Mouse (Mus musculus) kidney, adult 2 months (tissue): ENCODE data around the gene Ttll1. TPM values are rescaled to one million over a fixed set of nuclear protein-coding genes. Genes with fewer than 3 reads are reported as not detected.
A peak's percentile ranks its signal among the peaks of the same experiment; 100 is the strongest.
"Not testable (repeated sequence)": the region's sequence is repeated elsewhere in the genome, so short reads cannot be mapped to it uniquely, and the experiment has no call there.

ENCODE experiments used
- DNase-seq: peaks from one replicate; pipeline ENCODE4 v3.0.0; 2021
- H3K27ac ChIP-seq: fragments of 200-500 bp; 2 replicates; pipeline ENCODE4 v1.5.1; 2012; ENCODE audit warnings: low read depth, low read length, control low read depth, inconsistent platforms; ENCODE audit not compliant: insufficient read depth
- H3K27me3 ChIP-seq: fragments of 200-500 bp; replicated peaks from 2 replicates; pipeline ENCODE4 v1.6.1; 2012; ENCODE audit warnings: mild to moderate bottlenecking, moderate library complexity, low read length, inconsistent platforms; ENCODE audit not compliant: control insufficient read depth, insufficient read depth
- H3K36me3 ChIP-seq: fragments of 200-500 bp; 2 replicates; pipeline ENCODE4 v1.6.1; 2012; ENCODE audit warnings: mild to moderate bottlenecking, moderate library complexity, low read length, inconsistent platforms; ENCODE audit not compliant: control insufficient read depth, insufficient read depth
- H3K4me1 ChIP-seq: fragments of 200-500 bp; 2 replicates; pipeline ENCODE4 v1.6.1; 2011; ENCODE audit warnings: low read length; ENCODE audit not compliant: control insufficient read depth, insufficient read depth
- H3K4me3 ChIP-seq: fragments of 200-500 bp; 2 replicates; pipeline ENCODE4 v1.5.1; 2011; ENCODE audit warnings: mild to moderate bottlenecking, low read depth, low read length, control low read depth; ENCODE audit not compliant: insufficient read depth
- CTCF ChIP-seq: fragments of 200-500 bp; conservative IDR thresholded peaks from 2 replicates; pipeline ENCODE4 v1.5.1; 2011; ENCODE audit warnings: low read depth, mild to moderate bottlenecking, control low read depth, low read length, moderate library complexity, mixed read lengths; ENCODE audit not compliant: insufficient read depth, insufficient read length
- POLR2A ChIP-seq: fragments of 200-500 bp; IDR thresholded peaks from one replicate; pipeline ENCODE4 v1.6.1; 2011; ENCODE audit warnings: low read depth, low read length, control low read depth
- WGBS: fragments of 180-500 bp; shearing (Covaris S2); methylation state at CpG from one replicate; pipeline ENCODE4 v1.1.7; 2018; 5-methylcytosine and 5-hydroxymethylcytosine counted together
- polyA plus RNA-seq: library from polyadenylated mRNA; depleted of rRNA; stranded (reverse); fragments of >200 nt; gene quantifications from 2 replicates; pipeline ENCODE4 v1.2.3, GENCODE M21; 2012

Gene Ttll1
- polyA plus RNA-seq, 1 experiment = 11.1 TPM

GRCm38 (mm10) chr15:83463369-83464082, 47.2 kb downstream of the Ttll1 start:
- peak overlapping the region; percentile 76 for H3K27ac ChIP-seq
- H3K4me3 ChIP-seq = peak overlapping the region; percentile 60
- peaks cover 29% of the 10 kb centered on the region for H3K4me1 ChIP-seq
- no peaks in the 10 kb centered on the region for H3K27me3 ChIP-seq
- no peak for DNase-seq
- TF ChIP-seq POLR2A (no peak), CTCF (no peak)
- H3K36me3 ChIP-seq = no peaks in the 10 kb centered on the region
- WGBS = 3% methylated on average over 17 of the region's 17 CpGs

- WGBS = 36% methylated on average over 8 of the region's 8 CpGs
- Histone ChIP-seq H3K4me3 (peak overlapping the region; percentile 32; the same call in 1 of the 2 replicates), H3K27ac (peak overlapping the region; percentile 48), H3K4me1 (peaks cover 32% of the 10 kb centered on the region)
- not testable (repeated sequence) for H3K36me3 ChIP-seq, H3K27me3 ChIP-seq, DNase-seq
These were observed 48.3 kb downstream of the Ttll1 start for GRCm38 (mm10) chr15:83462349-83462748.

- Histone ChIP-seq H3K4me3 (no peak overlapping the region), H3K36me3 (no peaks in the 10 kb centered on the region), H3K27me3 (no peaks in the 10 kb centered on the region), H3K27ac (peak overlapping the region; percentile 31), H3K4me1 (peaks cover 39% of the 10 kb centered on the region)
- WGBS = 72% methylated on average over 3 of the region's 3 CpGs
- no peak for DNase-seq
- TF ChIP-seq POLR2A = no peak
- TF ChIP-seq CTCF = no peak
These were observed 49.8 kb downstream of the Ttll1 start for GRCm38 (mm10) chr15:83460891-83461290.

- Histone ChIP-seq H3K4me3 (no peak overlapping the region), H3K36me3 (no peaks in the 10 kb centered on the region), H3K4me1 (peaks cover 59% of the 10 kb centered on the region), H3K27ac (peak overlapping the region; percentile 59), H3K27me3 (no peaks in the 10 kb centered on the region)
- WGBS = 67% methylated on average over 1 of the region's 1 CpGs
- TF ChIP-seq POLR2A = no peak
- no peak for TF ChIP-seq CTCF
- peak; percentile 70 for DNase-seq
These were observed 53.2 kb downstream of the Ttll1 start for GRCm38 (mm10) chr15:83457541-83457940.

GRCm38 (mm10) chr15:83455637-83456036, 55.1 kb downstream of the Ttll1 start:
- WGBS = 75% methylated on average over 5 of the region's 5 CpGs

GRCm38 (mm10) chr15:83455034-83455433, 55.7 kb downstream of the Ttll1 start:
- 26% methylated on average over 3 of the region's 3 CpGs for WGBS
- Histone ChIP-seq H3K4me3 (no peak overlapping the region), H3K27me3 (no peaks in the 10 kb centered on the region), H3K4me1 (peaks cover 71% of the 10 kb centered on the region), H3K27ac (peak overlapping the region; percentile 81), H3K36me3 (no peaks in the 10 kb centered on the region)
- peak; percentile 89 for DNase-seq
- TF ChIP-seq POLR2A (no peak), CTCF (no peak)

More at GRCm38 (mm10) chr15:83455637-83456036, 55.1 kb downstream of the Ttll1 start:
- no peak overlapping the region for H3K4me3 ChIP-seq
- peaks cover 67% of the 10 kb centered on the region for H3K4me1 ChIP-seq
- no peaks in the 10 kb centered on the region for H3K36me3 ChIP-seq
- TF ChIP-seq POLR2A (no peak), CTCF (no peak)
- no peak for DNase-seq
- peak overlapping the region; percentile 81 for H3K27ac ChIP-seq
- no peaks in the 10 kb centered on the region for H3K27me3 ChIP-seq

GRCm38 (mm10) chr15:83454419-83454818, 56.3 kb downstream of the Ttll1 start:
- peak; percentile 67 for DNase-seq
- TF ChIP-seq CTCF (no peak), POLR2A (no peak)
- H3K27me3 ChIP-seq = no peaks in the 10 kb centered on the region
- no peak overlapping the region for H3K4me3 ChIP-seq
- peaks cover 76% of the 10 kb centered on the region for H3K4me1 ChIP-seq
- H3K27ac ChIP-seq = peak overlapping the region; percentile 72
- WGBS = 44% methylated on average over 7 of the region's 7 CpGs
- H3K36me3 ChIP-seq = no peaks in the 10 kb centered on the region
